Mouse (Mus musculus) ES-E14 (cell line): ENCODE data around the gene Mrps36.

Experiments used
- HCFC1 ChIP-seq: IDR thresholded peaks from 2 replicates; pipeline ENCODE4 v1.6.1; 2012; ENCODE audit warnings: low read length, inconsistent platforms, borderline replicate concordance; ENCODE audit not compliant: insufficient read depth
- MAFK ChIP-seq: IDR thresholded peaks from 2 replicates; pipeline ENCODE4 v1.6.1; 2014; ENCODE audit warnings: mild to moderate bottlenecking, low read depth, low read length, inconsistent platforms; ENCODE audit not compliant: insufficient read depth
- ZC3H11A ChIP-seq: IDR thresholded peaks from 2 replicates; pipeline ENCODE4 v1.6.1; 2012; ENCODE audit warnings: low read depth, mild to moderate bottlenecking, inconsistent platforms, low read length, borderline replicate concordance

GRCm38 (mm10) chr13:100775252-100776055 lies 31.0 kb upstream of the Mrps36 start, which contains the start of gene Cenph:
- 0 out of 2 replicates have a peak, but pooled peaks have one; percentile 36 for TF ChIP-seq HCFC1
- no peak for TF ChIP-seq ZC3H11A
- 0 out of 2 replicates have a peak, but pooled peaks have one; percentile 7 for TF ChIP-seq MAFK
